Mouse (Mus musculus): ENCODE data around the gene Sh2d3c. TPM values are rescaled to one million over a fixed set of nuclear protein-coding genes. Genes with fewer than 3 reads are reported as not detected.

Gene Sh2d3c
- polyA plus RNA-seq, 1 experiment from 2014 or later = 27.4 TPM

GRCm38 (mm10) chr2:32778081-32778480 lies 57.2 kb downstream of the Sh2d3c start:
- Histone ChIP-seq H3K4me3 (replicated peaks; ENCODE audit: low read length) (no peak overlapping the region), H3K4me2 (ENCODE audit: low read depth, low read length) (no peak overlapping the region), H3K4me1 (ENCODE audit: control insufficient read depth, insufficient read depth, low read length) (peaks cover 12% of the 10 kb centered on the region), H3K27me3 (ENCODE audit: control insufficient read depth, insufficient read depth, low read length) (no peaks in the 10 kb centered on the region), H3K9me3 (replicated peaks; ENCODE audit: control insufficient read depth, low read length) (no peaks in the 10 kb centered on the region), H3K9ac (ENCODE audit: low read length) (no peak overlapping the region), H3K27ac (ENCODE audit: low read length) (no peak overlapping the region), H3K36me3 (ENCODE audit: control insufficient read depth, insufficient read depth, low read length) (no peaks in the 10 kb centered on the region)
- WGBS = 94% methylated on average over 6 of the region's 6 CpGs
- no peak for ATAC-seq (ENCODE audit: insufficient read depth, low FRiP score)

DNA sequence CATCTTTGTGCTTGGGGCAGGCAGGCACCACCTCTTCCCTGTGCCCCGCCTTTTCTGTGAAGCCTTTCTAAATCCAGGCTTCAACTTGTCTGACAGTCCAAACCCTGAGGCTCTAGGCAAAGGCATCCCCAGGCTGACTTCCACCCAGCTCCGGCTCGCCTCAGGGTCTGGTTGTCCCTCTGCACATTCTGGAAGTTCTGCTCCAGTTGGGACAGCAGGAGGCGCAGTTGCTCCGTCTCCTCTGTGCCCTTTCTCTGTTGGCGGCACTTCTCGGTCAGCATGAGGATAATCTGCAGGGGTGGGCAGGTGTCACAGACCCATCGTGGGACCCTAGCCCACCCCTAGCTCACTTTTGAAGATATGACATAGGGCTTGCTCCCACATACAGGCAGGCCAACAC lies 58.3 kb downstream of the Sh2d3c start:
- 11% methylated on average over 8 of the region's 8 CpGs for WGBS
- no peaks in the 10 kb centered on the region for H3K9me3 ChIP-seq (replicated peaks; ENCODE audit: control insufficient read depth, low read length)
- H3K27ac ChIP-seq (ENCODE audit: low read length) = no peak overlapping the region
- no peak for ATAC-seq (ENCODE audit: insufficient read depth, low FRiP score)
- H3K27me3 ChIP-seq (ENCODE audit: control insufficient read depth, insufficient read depth, low read length) = no peaks in the 10 kb centered on the region
- H3K4me2 ChIP-seq (ENCODE audit: low read depth, low read length) = no peak overlapping the region
- no peak overlapping the region; the same call in 1 of the 2 replicates for H3K9ac ChIP-seq (ENCODE audit: low read length)
- no peak overlapping the region for H3K4me3 ChIP-seq (replicated peaks; ENCODE audit: low read length)
- H3K4me1 ChIP-seq (ENCODE audit: control insufficient read depth, insufficient read depth, low read length) = peaks cover 12% of the 10 kb centered on the region
- H3K36me3 ChIP-seq (ENCODE audit: control insufficient read depth, insufficient read depth, low read length) = no peaks in the 10 kb centered on the region

GRCm38 (mm10) chr2:32779714-32780113 lies 58.9 kb downstream of the Sh2d3c start:
- H3K9me3 ChIP-seq (replicated peaks; ENCODE audit: control insufficient read depth, low read length) = no peaks in the 10 kb centered on the region
- no peak for ATAC-seq (ENCODE audit: insufficient read depth, low FRiP score)
- no peak overlapping the region for H3K27ac ChIP-seq (ENCODE audit: low read length)
- H3K4me2 ChIP-seq (ENCODE audit: low read depth, low read length) = no peak overlapping the region
- no peak overlapping the region for H3K4me3 ChIP-seq (replicated peaks; ENCODE audit: low read length)
- no peak overlapping the region for H3K9ac ChIP-seq (ENCODE audit: low read length)
- no peaks in the 10 kb centered on the region for H3K27me3 ChIP-seq (ENCODE audit: control insufficient read depth, insufficient read depth, low read length)
- WGBS = 91% methylated on average over 6 of the region's 6 CpGs
- H3K36me3 ChIP-seq (ENCODE audit: control insufficient read depth, insufficient read depth, low read length) = no peaks in the 10 kb centered on the region
- peaks cover 12% of the 10 kb centered on the region for H3K4me1 ChIP-seq (ENCODE audit: control insufficient read depth, insufficient read depth, low read length)

GRCm38 (mm10) chr2:32781710-32782109 lies 60.9 kb downstream of the Sh2d3c start:
- 67% methylated on average over 6 of the region's 6 CpGs for WGBS
- no peak overlapping the region for H3K4me2 ChIP-seq (ENCODE audit: low read depth, low read length)
- H3K27ac ChIP-seq (ENCODE audit: low read length) = no peak overlapping the region
- H3K27me3 ChIP-seq (ENCODE audit: control insufficient read depth, insufficient read depth, low read length) = no peaks in the 10 kb centered on the region
- H3K4me3 ChIP-seq (replicated peaks; ENCODE audit: low read length) = no peak overlapping the region
- no peaks in the 10 kb centered on the region for H3K36me3 ChIP-seq (ENCODE audit: control insufficient read depth, insufficient read depth, low read length)
- H3K9ac ChIP-seq (ENCODE audit: low read length) = no peak overlapping the region
- 0 out of 2 replicates have a peak, but pooled peaks cover under 1% of the 10 kb centered on the region for H3K4me1 ChIP-seq (ENCODE audit: control insufficient read depth, insufficient read depth, low read length)
- no peak for ATAC-seq (ENCODE audit: insufficient read depth, low FRiP score)
- no peaks in the 10 kb centered on the region for H3K9me3 ChIP-seq (replicated peaks; ENCODE audit: control insufficient read depth, low read length)

DNA sequence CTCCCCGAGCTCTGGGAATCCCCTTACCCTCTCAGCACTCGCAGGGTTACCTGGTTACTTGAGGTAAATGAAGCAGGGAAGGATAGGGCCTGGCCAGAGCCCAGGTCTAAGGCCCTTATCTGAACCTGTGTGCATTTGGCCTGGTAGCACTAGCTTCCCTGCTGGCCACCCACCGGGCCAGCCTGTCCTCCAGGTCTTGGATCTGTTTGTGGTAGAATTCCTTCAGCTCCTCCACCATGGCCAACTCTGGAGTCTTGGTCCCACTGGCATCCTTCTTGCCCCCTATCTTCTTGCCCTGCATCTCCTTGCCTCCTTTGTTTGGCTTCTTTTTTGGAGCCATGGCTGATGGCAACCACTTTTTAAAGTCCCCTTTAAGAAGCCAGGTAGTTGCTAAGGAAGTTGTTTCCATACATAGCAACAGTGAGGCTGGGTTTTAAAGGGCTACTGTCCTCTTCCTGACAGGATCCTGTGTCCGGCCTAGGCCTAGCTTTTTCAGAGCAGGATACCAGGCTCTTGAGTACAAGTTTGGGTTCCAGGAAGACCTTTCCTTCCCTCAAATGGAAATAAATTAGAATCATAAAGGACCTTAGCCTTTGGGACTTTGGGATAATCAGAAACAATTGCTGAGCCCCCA lies 63.3 kb downstream of the Sh2d3c start, which contains the start of gene Cfap157:
TSS of gene Cfap157 (minus strand) at position 381 of the 634 bp plus-strand sequence.
- no peaks in the 10 kb centered on the region for H3K27me3 ChIP-seq (ENCODE audit: control insufficient read depth, insufficient read depth, low read length)
- no peaks in the 10 kb centered on the region for H3K9me3 ChIP-seq (replicated peaks; ENCODE audit: control insufficient read depth, low read length)
- H3K4me2 ChIP-seq (ENCODE audit: low read depth, low read length) = no peak within 1 kb of the TSS
- H3K4me3 ChIP-seq (replicated peaks; ENCODE audit: low read length) = no peak within 1 kb of the TSS
- H3K4me1 ChIP-seq (ENCODE audit: control insufficient read depth, insufficient read depth, low read length) = no peaks in the 10 kb centered on the region
- no peak within 1 kb of the TSS for H3K9ac ChIP-seq (ENCODE audit: low read length)
- H3K36me3 ChIP-seq (ENCODE audit: control insufficient read depth, insufficient read depth, low read length) = no peaks in the 10 kb centered on the region
- H3K27ac ChIP-seq (ENCODE audit: low read length) = no peak within 1 kb of the TSS
- 53% methylated on average over 4 of the region's 4 CpGs for WGBS
- no peak for ATAC-seq (ENCODE audit: insufficient read depth, low FRiP score)

DNA sequence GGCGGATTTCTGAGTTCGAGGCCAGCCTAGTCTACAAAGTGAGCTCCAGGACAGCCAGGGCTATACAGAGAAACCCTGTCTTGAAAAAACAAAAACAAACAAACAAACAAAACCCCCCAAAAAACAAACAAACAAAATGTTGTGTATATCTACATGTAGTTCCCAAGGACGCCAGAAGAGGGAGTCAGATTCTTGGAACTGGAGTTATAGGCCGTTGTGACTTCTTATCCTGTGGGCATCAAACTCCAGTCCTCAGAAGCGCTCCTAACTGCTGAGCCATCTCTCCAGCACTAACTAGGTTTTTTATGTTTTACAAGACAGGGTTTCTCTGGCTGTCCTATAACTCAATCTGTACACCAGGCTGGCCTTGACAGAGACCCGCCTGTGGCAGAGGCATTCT lies 66.3 kb downstream of the Sh2d3c start:
- H3K4me3 ChIP-seq (replicated peaks; ENCODE audit: low read length) = no peak overlapping the region
- no peak overlapping the region for H3K27ac ChIP-seq (ENCODE audit: low read length)
- H3K9ac ChIP-seq (ENCODE audit: low read length) = no peak overlapping the region
- H3K36me3 ChIP-seq (ENCODE audit: control insufficient read depth, insufficient read depth, low read length) = no peaks in the 10 kb centered on the region
- no peaks in the 10 kb centered on the region for H3K9me3 ChIP-seq (replicated peaks; ENCODE audit: control insufficient read depth, low read length)
- WGBS = 61% methylated on average over 6 of the region's 6 CpGs
- no peaks in the 10 kb centered on the region for H3K27me3 ChIP-seq (ENCODE audit: control insufficient read depth, insufficient read depth, low read length)
- ATAC-seq (ENCODE audit: insufficient read depth, low FRiP score) = no peak
- H3K4me2 ChIP-seq (ENCODE audit: low read depth, low read length) = no peak overlapping the region
- H3K4me1 ChIP-seq (ENCODE audit: control insufficient read depth, insufficient read depth, low read length) = no peaks in the 10 kb centered on the region

- no peak overlapping the region for H3K9ac ChIP-seq (ENCODE audit: low read length)
- no peaks in the 10 kb centered on the region for H3K9me3 ChIP-seq (replicated peaks; ENCODE audit: control insufficient read depth, low read length)
- H3K27me3 ChIP-seq (ENCODE audit: control insufficient read depth, insufficient read depth, low read length) = no peaks in the 10 kb centered on the region
- H3K36me3 ChIP-seq (ENCODE audit: control insufficient read depth, insufficient read depth, low read length) = no peaks in the 10 kb centered on the region
- H3K4me1 ChIP-seq (ENCODE audit: control insufficient read depth, insufficient read depth, low read length) = no peaks in the 10 kb centered on the region
- H3K27ac ChIP-seq (ENCODE audit: low read length) = no peak overlapping the region
- no peak overlapping the region for H3K4me2 ChIP-seq (ENCODE audit: low read depth, low read length)
- H3K4me3 ChIP-seq (replicated peaks; ENCODE audit: low read length) = no peak overlapping the region
- no peak for ATAC-seq (ENCODE audit: insufficient read depth, low FRiP score)
- 45% methylated on average over 2 of the region's 2 CpGs for WGBS
Observed at GRCm38 (mm10) chr2:32788581-32788980, 67.7 kb downstream of the Sh2d3c start.

DNA sequence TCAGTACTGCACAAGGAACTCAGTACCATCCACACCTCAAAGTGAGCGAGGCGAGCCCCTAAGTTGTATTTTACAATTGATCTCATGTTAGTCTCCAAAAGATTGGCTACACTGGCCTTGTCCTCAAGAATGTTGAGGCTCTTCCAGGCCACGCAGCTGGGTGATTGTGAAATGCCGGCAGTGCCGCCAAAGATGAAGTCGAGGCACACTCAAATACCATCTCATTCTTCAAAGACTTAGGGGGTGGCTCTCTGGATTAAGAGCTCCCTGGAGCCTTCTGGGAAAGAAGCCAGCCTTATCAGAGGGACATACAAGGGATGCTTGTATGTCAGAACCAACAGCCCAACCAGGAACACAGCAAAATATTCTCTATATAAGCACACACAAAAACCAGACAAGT lies 70.4 kb downstream of the Sh2d3c start:
- no peak overlapping the region for H3K9ac ChIP-seq (ENCODE audit: low read length)
- H3K4me2 ChIP-seq (ENCODE audit: low read depth, low read length) = no peak overlapping the region
- H3K4me3 ChIP-seq (replicated peaks; ENCODE audit: low read length) = no peak overlapping the region
- no peaks in the 10 kb centered on the region for H3K36me3 ChIP-seq (ENCODE audit: control insufficient read depth, insufficient read depth, low read length)
- no peak for ATAC-seq (ENCODE audit: insufficient read depth, low FRiP score)
- H3K9me3 ChIP-seq (replicated peaks; ENCODE audit: control insufficient read depth, low read length) = no peaks in the 10 kb centered on the region
- 65% methylated on average over 6 of the region's 6 CpGs for WGBS
- H3K27me3 ChIP-seq (ENCODE audit: control insufficient read depth, insufficient read depth, low read length) = no peaks in the 10 kb centered on the region
- no peak overlapping the region for H3K27ac ChIP-seq (ENCODE audit: low read length)
- no peaks in the 10 kb centered on the region for H3K4me1 ChIP-seq (ENCODE audit: control insufficient read depth, insufficient read depth, low read length)

- peaks cover 8% of the 10 kb centered on the region for H3K36me3 ChIP-seq (ENCODE audit: control insufficient read depth, insufficient read depth, low read length)
- H3K9me3 ChIP-seq (replicated peaks; ENCODE audit: control insufficient read depth, low read length) = no peaks in the 10 kb centered on the region
- no peak overlapping the region for H3K9ac ChIP-seq (ENCODE audit: low read length)
- H3K27ac ChIP-seq (ENCODE audit: low read length) = no peak overlapping the region
- no peaks in the 10 kb centered on the region for H3K27me3 ChIP-seq (ENCODE audit: control insufficient read depth, insufficient read depth, low read length)
- no peak overlapping the region for H3K4me2 ChIP-seq (ENCODE audit: low read depth, low read length)
- no peak overlapping the region for H3K4me3 ChIP-seq (replicated peaks; ENCODE audit: low read length)
- no peaks in the 10 kb centered on the region for H3K4me1 ChIP-seq (ENCODE audit: control insufficient read depth, insufficient read depth, low read length)
- ATAC-seq (ENCODE audit: insufficient read depth, low FRiP score) = no peak
- 87% methylated on average over 13 of the region's 13 CpGs for WGBS
Observed at GRCm38 (mm10) chr2:32795748-32796418, 75.0 kb downstream of the Sh2d3c start.
